Mouse (Mus musculus): ENCODE results near the gene Iqgap2. TPM values are rescaled to one million over a fixed set of nuclear protein-coding genes. Genes with fewer than 3 reads are reported as not detected.

Iqgap2 gene
- 2.2 and 2.6 TPM in 2 replicates for polyA plus RNA-seq (2015; fragmentation: Nextera tagmentation; extraction: Ambion mirVana)

GRCm38 (mm10) chr13:95891491-95891925 lies at the start of gene Iqgap2:
Gene Iqgap2, minus strand, starts transcription at chr13:95891922.

GRCm38 (mm10) chr13:95696654-95697163 lies 195.0 kb downstream of the Iqgap2 start, which contains the start of gene F2rl2:
Gene F2rl2, plus strand, starts transcription at chr13:95696853.

GRCm38 (mm10) chr13:95618309-95618712 lies 273.4 kb downstream of the Iqgap2 start, which contains the start of gene F2r:
Gene F2r, minus strand, starts transcription at chr13:95618487.

Other genes starting within 250 kb of the Iqgap2 start
- gene F2rl2, start 195.1 kb downstream of the Iqgap2 start, polyA plus RNA-seq (2015; fragmentation: Nextera tagmentation; extraction: Ambion mirVana) = 3.9 and 4.2 TPM in 2 replicates
- gene Gm20075, start 189.5 kb upstream of the Iqgap2 start, polyA plus RNA-seq (2015; fragmentation: Nextera tagmentation; extraction: Ambion mirVana) = 16.5 and 16.7 TPM in 2 replicates
- gene Gm17190, start 190.1 kb upstream of the Iqgap2 start, polyA plus RNA-seq (2015; fragmentation: Nextera tagmentation; extraction: Ambion mirVana) = 0.31 and 0.37 TPM in 2 replicates
- gene Sv2c, start 240.7 kb upstream of the Iqgap2 start, polyA plus RNA-seq (2015; fragmentation: Nextera tagmentation; extraction: Ambion mirVana) = 47.9 and 48.0 TPM in 2 replicates